Mouse (Mus musculus) thymus, adult 18-20 months (tissue): Measurements from ENCODE around the gene Ifna1.
"Not testable (repeated sequence)": the region's sequence is repeated elsewhere in the genome, so short reads cannot be mapped to it uniquely, and the experiment has no call there.

Experiments
- DNase-seq, 2 experiments: peaks; one replicate each; pipeline ENCODE4 v3.0.0; 2022; ENCODE audit warnings: mixed read lengths in 2 of 2

The Ifna1 gene

GRCm38 (mm10) chr4:88849698-88850097, at the start of gene Ifna1:
Gene Ifna1, plus strand, starts transcription at chr4:88850087.
- DNase-seq, result no peak

GRCm38 (mm10) chr4:88802954-88803353, 46.9 kb upstream of the Ifna1 start, which contains the start of gene Gm13287:
Gene Gm13287, plus strand, starts transcription at chr4:88803254.
- not testable (repeated sequence) for DNase-seq

GRCm38 (mm10) chr4:88805231-88805630, 44.7 kb upstream of the Ifna1 start, which contains the start of gene Gm13288:
Gene Gm13288, plus strand, starts transcription at chr4:88805531.
- not testable (repeated sequence) for DNase-seq

- not testable (repeated sequence) for DNase-seq
Observed at GRCm38 (mm10) chr4:88805761-88806160, 44.1 kb upstream of the Ifna1 start.

- DNase-seq, result no peak
Observed at GRCm38 (mm10) chr4:88815928-88816327, 34.0 kb upstream of the Ifna1 start, which contains the start of gene Ifna7. Gene Ifna7, plus strand, starts transcription at chr4:88816228.

GRCm38 (mm10) chr4:88819659-88820058, 30.2 kb upstream of the Ifna1 start, which contains the start of gene Ifna11:
Gene Ifna11, plus strand, starts transcription at chr4:88819959.
- DNase-seq, result no peak

GRCm38 (mm10) chr4:88822995-88823394, 26.9 kb upstream of the Ifna1 start:
- no peak for DNase-seq

- not testable (repeated sequence) for DNase-seq
Observed at GRCm38 (mm10) chr4:88827116-88827515, 22.8 kb upstream of the Ifna1 start, which contains the start of gene Ifna6. Gene Ifna6, plus strand, starts transcription at chr4:88827416.

- no peak for DNase-seq
Observed at GRCm38 (mm10) chr4:88830523-88830922, 19.4 kb upstream of the Ifna1 start.

- DNase-seq, result not testable (repeated sequence)
Observed at GRCm38 (mm10) chr4:88835225-88835624, 14.7 kb upstream of the Ifna1 start, which contains the start of gene Ifna5. Gene Ifna5, plus strand, starts transcription at chr4:88835525.

- no peak for DNase-seq
Observed at GRCm38 (mm10) chr4:88838828-88839227, 11.1 kb upstream of the Ifna1 start.

GRCm38 (mm10) chr4:88840058-88840457, 9.8 kb upstream of the Ifna1 start:
- no peak for DNase-seq

GRCm38 (mm10) chr4:88841438-88841911, 8.4 kb upstream of the Ifna1 start, which contains the start of gene Ifna4:
Gene Ifna4, plus strand, starts transcription at chr4:88841861.
- no peak for DNase-seq

GRCm38 (mm10) chr4:88845334-88845733, 4.6 kb upstream of the Ifna1 start:
- DNase-seq, result no peak

- DNase-seq, result no peak
Observed at GRCm38 (mm10) chr4:88851026-88851763, 1.3 kb downstream of the Ifna1 start.

- DNase-seq, result no peak
Observed at GRCm38 (mm10) chr4:88859214-88859613, 9.3 kb downstream of the Ifna1 start.

- DNase-seq, result no peak
Observed at GRCm38 (mm10) chr4:88863309-88863708, 13.4 kb downstream of the Ifna1 start.

GRCm38 (mm10) chr4:88864599-88864998, 14.7 kb downstream of the Ifna1 start:
- peak; percentile 35 to 64 for DNase-seq

GRCm38 (mm10) chr4:88865011-88865569, 15.2 kb downstream of the Ifna1 start:
- DNase-seq, result no peak

- DNase-seq, result peak; percentile 61 to 75
Observed at GRCm38 (mm10) chr4:88867366-88867925, 17.6 kb downstream of the Ifna1 start.

- DNase-seq, result peak; percentile 34 to 58
Observed at GRCm38 (mm10) chr4:88867926-88868911, 18.3 kb downstream of the Ifna1 start.

- no peak for DNase-seq
Observed at GRCm38 (mm10) chr4:88872691-88873090, 22.8 kb downstream of the Ifna1 start.
